Mouse (Mus musculus): ENCODE results near the gene Crabp2. TPM values are rescaled to one million over a fixed set of nuclear protein-coding genes. Genes with fewer than 3 reads are reported as not detected.

Crabp2 gene
- polyA plus RNA-seq, 1 experiment = not detected

DNA sequence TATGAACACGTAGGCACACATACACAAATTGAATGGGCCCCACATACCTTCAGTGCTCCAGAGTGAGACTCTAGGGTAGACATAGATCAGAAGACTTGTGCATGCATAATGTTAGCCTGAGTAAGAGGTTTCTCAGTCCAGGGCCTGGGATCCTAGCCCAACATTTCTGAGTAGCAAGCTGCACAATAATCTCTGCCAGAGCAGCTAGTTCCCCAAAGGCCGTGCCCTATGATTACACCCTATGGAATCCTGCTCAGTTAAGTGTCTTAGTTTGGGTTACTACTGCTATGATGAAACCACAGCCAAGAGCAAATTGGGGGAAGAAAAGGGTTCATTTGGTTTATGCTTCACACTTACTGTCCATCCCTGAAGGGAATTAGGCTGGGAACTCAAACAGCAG is 6.0 kb upstream of the Crabp2 start:
- H3K4me3 ChIP-seq (ENCODE audit: insufficient read depth, low read depth, low read length) = no peak overlapping the region
- H3K27ac ChIP-seq (replicated peaks; ENCODE audit: low read depth, low read length) = no peak overlapping the region
- no peaks in the 10 kb centered on the region for H3K4me1 ChIP-seq (ENCODE audit: control insufficient read depth, insufficient read depth, insufficient read length, low read length)

DNA sequence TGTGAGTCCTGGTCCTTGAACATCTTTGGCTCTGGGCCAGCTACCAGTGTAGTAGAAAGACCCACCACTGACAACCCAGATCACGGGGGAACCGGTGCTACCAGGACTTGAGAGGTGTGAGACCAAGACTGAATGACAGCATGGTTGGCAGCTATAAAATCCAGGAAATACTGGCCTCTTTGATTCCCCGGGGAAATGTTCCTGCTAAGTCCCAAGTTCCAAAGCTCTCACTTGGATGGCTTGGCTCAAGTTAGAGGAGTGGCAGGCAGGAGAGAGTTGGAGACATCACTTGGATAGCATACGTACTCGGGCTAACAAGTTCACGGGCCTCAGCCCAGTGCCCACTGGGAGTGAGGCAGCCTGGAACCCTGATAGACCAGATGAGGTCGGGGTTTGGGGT is 4.9 kb upstream of the Crabp2 start:
- H3K4me1 ChIP-seq (ENCODE audit: control insufficient read depth, insufficient read depth, insufficient read length, low read length) = no peaks in the 10 kb centered on the region
- H3K27ac ChIP-seq (replicated peaks; ENCODE audit: low read depth, low read length) = no peak overlapping the region
- no peak overlapping the region for H3K4me3 ChIP-seq (ENCODE audit: insufficient read depth, low read depth, low read length)

DNA sequence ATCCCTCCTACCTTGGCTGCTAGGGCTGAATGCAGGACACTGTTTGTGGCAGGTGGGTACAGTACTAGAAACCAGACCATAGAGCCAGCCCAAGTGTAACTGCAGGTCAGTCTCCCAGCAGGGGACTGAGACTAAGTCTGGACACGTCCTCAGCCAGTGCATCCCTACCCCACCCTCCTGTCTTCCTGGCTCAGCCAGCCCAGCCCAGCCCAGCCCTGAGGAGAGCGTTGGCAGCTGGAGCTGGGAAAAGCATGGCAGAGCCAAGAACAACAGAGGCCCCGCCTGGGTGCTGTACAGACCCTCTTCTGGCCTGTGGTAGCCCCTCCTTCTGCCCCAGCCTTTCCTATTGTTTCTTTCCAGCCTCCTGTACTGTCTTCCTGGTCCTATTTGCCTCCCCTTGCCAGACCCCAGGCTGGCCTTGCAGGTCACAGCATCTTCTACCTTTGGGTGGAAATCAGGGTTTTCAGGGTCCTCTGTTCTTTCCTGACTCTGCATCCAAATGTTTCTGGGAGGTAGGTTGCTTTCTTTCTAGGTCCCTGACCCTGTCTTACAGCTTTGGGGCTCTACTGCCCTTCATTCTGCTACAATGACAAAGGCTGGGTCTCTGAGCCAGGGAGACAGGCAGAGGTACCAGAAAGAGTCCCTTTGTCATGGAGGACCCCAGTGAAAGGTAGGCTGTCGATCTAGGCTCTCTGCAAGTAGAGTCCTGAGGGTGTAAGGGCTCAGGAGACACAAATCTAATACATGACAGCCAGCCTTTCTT is 3.4 kb upstream of the Crabp2 start:
- Histone ChIP-seq H3K27ac (replicated peaks; ENCODE audit: low read depth, low read length) (no peak overlapping the region), H3K4me3 (ENCODE audit: insufficient read depth, low read depth, low read length) (no peak overlapping the region), H3K4me1 (ENCODE audit: control insufficient read depth, insufficient read depth, insufficient read length, low read length) (no peaks in the 10 kb centered on the region; the same call in 1 of the 2 replicates)

DNA sequence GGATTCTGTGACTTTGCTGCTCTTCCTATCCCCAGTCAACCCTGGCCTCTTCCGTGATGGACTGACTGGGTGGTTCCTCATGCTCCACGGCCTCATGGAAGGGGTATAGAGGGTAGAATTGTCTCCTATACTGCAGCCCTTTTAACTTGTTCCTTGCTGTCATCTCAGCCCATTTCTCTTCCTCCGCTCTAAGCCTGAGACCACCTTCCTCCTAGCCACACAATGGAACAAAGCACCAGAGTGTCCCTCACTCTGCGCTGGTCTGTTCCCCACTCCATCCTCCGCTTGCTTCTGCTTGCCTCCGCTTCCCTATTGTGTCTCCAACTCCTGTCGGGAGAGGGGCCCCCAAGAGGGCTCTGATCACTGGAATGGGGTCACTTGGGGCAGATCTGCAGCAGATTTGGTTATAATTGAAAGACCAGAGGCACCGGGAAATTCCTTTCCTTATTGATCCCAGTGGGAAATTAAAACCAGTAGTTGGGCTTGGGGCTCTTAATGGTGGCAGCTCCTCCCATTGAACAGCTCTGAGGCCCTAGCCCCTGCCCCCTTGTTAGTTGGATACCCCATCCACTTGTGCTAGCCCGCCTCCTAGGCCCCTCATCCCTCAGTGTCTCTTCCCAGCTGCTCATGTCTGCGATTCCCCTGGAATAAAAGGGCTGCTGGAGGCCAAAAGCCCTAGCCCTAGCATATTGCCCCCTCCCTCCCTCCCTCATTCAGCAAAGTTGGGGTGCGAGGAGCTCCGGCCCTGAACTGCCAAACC is 2.5 kb upstream of the Crabp2 start:
- no peak overlapping the region for H3K27ac ChIP-seq (replicated peaks; ENCODE audit: low read depth, low read length)
- no peaks in the 10 kb centered on the region; the same call in 1 of the 2 replicates for H3K4me1 ChIP-seq (ENCODE audit: control insufficient read depth, insufficient read depth, insufficient read length, low read length)
- H3K4me3 ChIP-seq (ENCODE audit: insufficient read depth, low read depth, low read length) = no peak overlapping the region

DNA sequence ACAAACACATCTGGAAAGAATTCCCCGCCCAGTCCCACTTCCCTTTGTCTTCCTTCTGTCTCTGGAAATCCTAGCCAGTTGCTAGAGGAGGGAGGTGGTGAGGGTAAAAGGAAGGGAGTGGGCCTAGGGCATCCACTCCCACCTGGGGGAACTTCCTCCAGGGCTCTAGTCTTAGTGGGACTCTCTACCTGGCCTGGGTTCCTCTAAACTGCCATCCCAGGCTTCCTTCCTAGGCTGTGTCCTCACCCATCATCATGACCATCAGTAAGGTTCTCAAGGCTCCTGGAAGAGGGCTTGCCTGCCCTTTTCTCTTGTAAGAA is 2.0 kb upstream of the Crabp2 start:
- H3K4me1 ChIP-seq (ENCODE audit: control insufficient read depth, insufficient read depth, insufficient read length, low read length) = no peaks in the 10 kb centered on the region; the same call in 1 of the 2 replicates
- no peak overlapping the region for H3K4me3 ChIP-seq (ENCODE audit: insufficient read depth, low read depth, low read length)
- H3K27ac ChIP-seq (replicated peaks; ENCODE audit: low read depth, low read length) = no peak overlapping the region

DNA sequence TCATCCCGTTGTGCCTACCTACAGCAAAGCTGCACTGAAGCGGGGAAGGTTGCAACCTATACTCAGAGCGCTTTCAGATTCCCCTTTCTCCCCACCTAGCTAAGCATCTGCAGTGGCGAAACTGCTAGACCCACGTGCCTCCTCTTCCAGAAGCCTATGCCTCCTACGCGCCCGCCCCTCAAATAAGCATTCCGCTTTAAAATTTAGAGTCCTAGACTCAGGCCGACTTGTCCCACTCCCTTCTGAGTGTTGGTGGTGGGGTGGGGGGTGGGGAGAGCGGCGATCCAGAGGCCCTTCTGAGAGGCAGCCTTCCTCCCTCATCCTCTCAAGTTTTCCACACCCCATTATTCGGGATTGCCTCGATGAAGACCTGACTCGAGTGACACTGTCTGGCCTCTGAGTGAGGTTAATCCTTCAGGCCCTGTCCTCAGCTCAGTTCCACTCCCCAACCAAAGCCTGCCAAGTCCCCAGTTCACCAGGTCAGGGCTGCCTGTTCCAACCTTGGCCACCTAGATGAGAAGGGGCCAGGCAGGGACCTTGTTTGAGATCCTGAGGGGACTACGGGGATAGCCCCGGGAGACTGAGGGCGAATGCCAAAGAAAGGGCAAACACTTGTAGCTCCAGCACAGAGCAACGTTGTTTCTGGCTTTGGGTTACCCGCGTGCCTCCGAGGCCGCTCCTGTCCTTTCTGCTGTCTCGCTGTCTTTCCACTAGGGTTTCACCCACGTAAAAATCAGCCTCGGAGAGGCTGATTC is 1.2 kb upstream of the Crabp2 start:
- Histone ChIP-seq H3K4me1 (ENCODE audit: control insufficient read depth, insufficient read depth, insufficient read length, low read length) (no peaks in the 10 kb centered on the region; the same call in 1 of the 2 replicates), H3K27ac (replicated peaks; ENCODE audit: low read depth, low read length) (no peak overlapping the region), H3K4me3 (ENCODE audit: insufficient read depth, low read depth, low read length) (no peak overlapping the region)

DNA sequence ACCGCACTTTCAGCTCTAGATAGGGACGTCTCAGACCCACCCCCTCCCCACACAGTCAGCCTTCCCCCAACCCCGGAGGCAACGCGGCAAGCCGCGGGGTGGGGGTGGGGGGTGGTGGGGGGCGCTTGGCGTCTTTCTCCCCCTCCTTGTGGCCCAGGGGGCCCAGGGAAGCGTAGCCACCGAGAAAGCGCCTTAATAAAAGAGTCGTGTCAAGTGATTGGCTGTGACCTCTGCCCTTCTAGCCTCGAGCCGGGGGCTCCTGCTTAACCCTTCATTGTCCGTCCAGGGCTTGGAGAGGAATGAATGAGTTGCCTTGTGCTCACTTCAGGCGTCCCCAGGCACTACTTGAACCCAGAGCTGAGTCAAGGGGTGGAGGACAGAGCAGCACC is 661 bp upstream of the Crabp2 start:
- Histone ChIP-seq H3K4me1 (ENCODE audit: control insufficient read depth, insufficient read depth, insufficient read length, low read length) (no peaks in the 10 kb centered on the region; the same call in 1 of the 2 replicates), H3K4me3 (ENCODE audit: insufficient read depth, low read depth, low read length) (no peak overlapping the region), H3K27ac (replicated peaks; ENCODE audit: low read depth, low read length) (no peak overlapping the region)

DNA sequence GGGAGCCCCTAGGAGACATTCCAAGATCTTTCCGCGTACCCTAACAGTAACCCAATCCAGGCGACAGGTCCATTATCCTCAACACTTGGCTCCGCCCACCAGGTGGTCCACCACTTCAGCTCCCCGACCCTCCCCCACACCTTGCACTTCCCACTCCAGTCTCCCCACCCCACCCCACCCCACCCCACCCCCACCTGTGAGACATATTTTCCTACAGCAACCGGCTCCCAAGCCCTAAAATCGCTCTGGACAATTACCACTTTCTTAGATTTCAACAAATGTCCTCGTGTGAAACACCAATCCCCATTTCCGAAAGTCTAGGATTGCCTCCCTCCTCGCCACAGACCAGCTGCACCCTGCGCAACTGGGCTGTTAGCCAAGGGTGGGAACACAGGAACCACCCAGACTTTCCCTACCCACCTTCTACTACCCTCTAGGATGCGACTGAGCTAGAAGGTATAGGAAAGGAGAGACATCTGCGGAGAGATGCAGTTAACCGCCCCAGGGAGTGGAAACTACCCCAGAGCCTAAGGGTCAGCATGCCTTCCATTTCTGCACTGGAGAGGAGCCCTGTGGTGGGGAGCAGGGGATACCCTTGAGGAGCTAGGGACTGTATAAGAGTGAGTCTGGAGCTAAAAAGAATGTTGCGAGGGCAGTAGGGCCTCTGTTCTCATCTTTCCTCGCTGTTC is 944 bp downstream of the Crabp2 start:
- no peaks in the 10 kb centered on the region; the same call in 1 of the 2 replicates for H3K4me1 ChIP-seq (ENCODE audit: control insufficient read depth, insufficient read depth, insufficient read length, low read length)
- no peak overlapping the region for H3K27ac ChIP-seq (replicated peaks; ENCODE audit: low read depth, low read length)

DNA sequence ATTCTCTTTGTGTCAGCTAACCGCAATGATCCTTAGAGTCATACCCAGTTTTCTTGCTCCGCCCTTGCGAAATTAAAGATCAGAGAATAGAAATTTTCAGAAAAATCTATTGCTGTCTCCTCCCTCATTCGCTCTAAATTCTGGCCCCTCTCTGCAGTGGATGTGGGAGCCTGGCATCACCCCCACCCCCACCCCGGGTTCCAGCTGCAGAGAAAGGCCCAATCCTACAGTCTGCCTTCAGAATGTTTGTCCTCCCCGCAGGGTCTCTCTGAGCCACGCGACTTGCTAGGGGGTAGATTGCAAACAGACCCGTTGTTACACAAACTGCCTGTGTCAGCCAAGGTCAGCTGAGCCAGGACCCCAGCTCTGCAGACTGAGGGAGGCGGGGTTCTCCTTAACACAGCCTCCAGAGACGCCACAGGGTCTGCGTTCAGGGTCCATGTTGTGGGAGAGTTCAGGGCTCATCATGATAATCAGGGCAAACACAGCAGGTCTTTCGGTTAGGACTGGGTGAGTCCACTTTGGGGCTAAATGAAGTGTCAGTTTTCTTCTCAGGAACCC is 1.6 kb downstream of the Crabp2 start:
- Histone ChIP-seq H3K4me1 (ENCODE audit: control insufficient read depth, insufficient read depth, insufficient read length, low read length) (no peaks in the 10 kb centered on the region; the same call in 1 of the 2 replicates), H3K27ac (replicated peaks; ENCODE audit: low read depth, low read length) (no peak overlapping the region), H3K4me3 (ENCODE audit: insufficient read depth, low read depth, low read length) (no peak overlapping the region)

More for the DNA sequence above, 944 bp downstream of the Crabp2 start:
- no peak overlapping the region for H3K4me3 ChIP-seq (ENCODE audit: insufficient read depth, low read depth, low read length)

DNA sequence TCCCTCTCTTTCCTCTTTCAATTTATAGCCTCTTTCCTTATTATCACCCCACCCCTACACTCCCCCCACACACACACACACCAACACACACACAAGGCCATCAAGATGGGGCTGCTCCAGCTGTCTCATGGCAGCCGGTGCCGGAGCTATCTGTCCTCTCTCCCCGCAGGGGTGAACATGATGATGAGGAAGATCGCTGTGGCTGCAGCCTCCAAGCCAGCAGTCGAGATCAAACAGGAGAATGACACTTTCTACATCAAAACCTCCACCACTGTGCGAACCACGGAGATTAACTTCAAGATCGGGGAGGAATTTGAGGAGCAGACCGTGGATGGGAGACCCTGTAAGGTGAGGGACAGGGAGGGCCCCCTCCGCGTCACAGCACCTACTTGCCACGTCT is 3.5 kb downstream of the Crabp2 start:
- H3K4me3 ChIP-seq (ENCODE audit: insufficient read depth, low read depth, low read length) = no peak overlapping the region

DNA sequence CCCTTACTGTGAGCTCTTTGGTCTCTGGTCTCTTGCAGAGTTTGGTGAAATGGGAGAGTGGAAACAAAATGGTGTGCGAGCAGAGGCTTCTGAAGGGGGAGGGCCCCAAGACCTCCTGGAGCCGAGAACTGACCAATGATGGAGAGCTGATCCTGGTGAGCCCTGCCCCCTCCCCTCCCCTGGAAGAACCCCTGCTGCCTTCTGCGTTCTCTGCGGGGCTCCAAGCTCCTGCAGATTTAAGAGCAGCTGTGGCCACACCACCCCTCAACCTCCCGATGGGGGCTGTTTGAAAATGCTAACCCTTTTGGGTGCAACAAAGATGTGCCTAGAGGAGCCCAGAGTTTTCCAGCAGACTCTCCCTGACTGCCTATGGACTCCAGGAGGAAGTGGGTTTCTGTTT is 4.0 kb downstream of the Crabp2 start:
- H3K27ac ChIP-seq (replicated peaks; ENCODE audit: low read depth, low read length) = no peak overlapping the region
- H3K4me1 ChIP-seq (ENCODE audit: control insufficient read depth, insufficient read depth, insufficient read length, low read length) = no peaks in the 10 kb centered on the region; the same call in 1 of the 2 replicates
- no peak overlapping the region for H3K4me3 ChIP-seq (ENCODE audit: insufficient read depth, low read depth, low read length)

More for the DNA sequence above, 3.5 kb downstream of the Crabp2 start:
- no peaks in the 10 kb centered on the region; the same call in 1 of the 2 replicates for H3K4me1 ChIP-seq (ENCODE audit: control insufficient read depth, insufficient read depth, insufficient read length, low read length)
- H3K27ac ChIP-seq (replicated peaks; ENCODE audit: low read depth, low read length) = no peak overlapping the region

DNA sequence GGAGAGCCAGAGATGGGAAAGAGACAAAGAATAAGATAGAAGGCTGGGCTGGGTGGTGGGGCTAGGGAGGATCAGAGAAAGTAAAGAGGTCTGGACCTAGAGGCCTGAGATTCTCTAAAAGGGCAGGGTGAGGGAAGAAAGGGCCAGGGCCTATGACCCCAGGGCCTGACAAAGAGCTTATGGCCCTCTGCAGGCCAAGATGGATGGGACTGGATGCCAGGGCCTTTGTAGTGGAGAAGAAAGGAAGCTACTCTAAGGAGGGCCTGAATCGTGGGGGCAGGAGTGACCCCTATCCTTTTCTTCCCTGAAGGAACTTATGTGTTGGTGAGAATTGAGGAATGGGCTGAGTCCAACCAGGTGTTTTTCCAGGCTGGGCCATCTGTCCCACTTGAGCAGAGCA is 9.6 kb downstream of the Crabp2 start:
- no peaks in the 10 kb centered on the region for H3K4me1 ChIP-seq (ENCODE audit: control insufficient read depth, insufficient read depth, insufficient read length, low read length)
- H3K4me3 ChIP-seq (ENCODE audit: insufficient read depth, low read depth, low read length) = no peak overlapping the region
- no peak overlapping the region for H3K27ac ChIP-seq (replicated peaks; ENCODE audit: low read depth, low read length)

DNA sequence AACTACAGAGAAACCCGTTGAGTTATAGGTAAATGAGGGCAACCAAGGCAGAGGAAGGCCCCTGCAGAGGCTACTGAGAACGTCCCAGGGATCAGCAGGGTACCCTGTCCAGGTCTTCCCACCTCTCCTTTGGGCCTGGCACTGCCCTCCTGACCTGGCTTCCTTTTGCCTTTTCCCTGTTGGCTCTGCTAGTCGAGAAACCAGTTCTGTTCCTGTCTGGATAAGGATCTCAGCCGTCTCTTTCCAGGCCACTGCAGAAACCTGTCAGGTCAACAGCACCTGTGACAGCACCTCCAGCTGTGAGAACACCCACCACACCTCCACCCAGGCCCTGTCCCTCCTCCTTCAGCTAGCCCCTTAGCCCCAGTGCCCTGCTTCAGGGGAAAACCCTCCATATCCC is 10.0 kb downstream of the Crabp2 start:
- no peak overlapping the region for H3K4me3 ChIP-seq (ENCODE audit: insufficient read depth, low read depth, low read length)
- no peaks in the 10 kb centered on the region for H3K4me1 ChIP-seq (ENCODE audit: control insufficient read depth, insufficient read depth, insufficient read length, low read length)
- H3K27ac ChIP-seq (replicated peaks; ENCODE audit: low read depth, low read length) = no peak overlapping the region

DNA sequence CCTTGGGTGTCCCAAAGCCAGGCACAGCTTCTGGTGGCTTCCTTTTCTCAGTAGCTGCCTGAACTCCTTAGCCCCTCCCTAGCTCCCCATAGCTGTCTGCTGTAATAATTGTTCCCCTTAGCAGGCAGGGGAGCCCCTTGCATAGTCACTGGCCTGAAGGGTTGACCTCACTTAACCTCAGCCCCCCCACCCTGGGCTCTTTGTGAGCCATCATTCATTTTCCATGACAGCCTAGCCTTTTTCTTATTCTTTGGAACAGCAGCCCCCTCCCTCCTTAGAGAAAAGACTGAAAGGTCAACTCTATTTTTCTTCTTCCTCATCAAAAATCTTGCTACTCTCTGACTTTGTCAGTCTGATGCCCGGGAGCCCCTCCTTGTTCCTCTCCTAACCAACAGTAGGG is 10.5 kb downstream of the Crabp2 start:
- Histone ChIP-seq H3K27ac (replicated peaks; ENCODE audit: low read depth, low read length) (no peak overlapping the region), H3K4me1 (ENCODE audit: control insufficient read depth, insufficient read depth, insufficient read length, low read length) (no peaks in the 10 kb centered on the region), H3K4me3 (ENCODE audit: insufficient read depth, low read depth, low read length) (no peak overlapping the region)
